In the genomic region with DNA sequence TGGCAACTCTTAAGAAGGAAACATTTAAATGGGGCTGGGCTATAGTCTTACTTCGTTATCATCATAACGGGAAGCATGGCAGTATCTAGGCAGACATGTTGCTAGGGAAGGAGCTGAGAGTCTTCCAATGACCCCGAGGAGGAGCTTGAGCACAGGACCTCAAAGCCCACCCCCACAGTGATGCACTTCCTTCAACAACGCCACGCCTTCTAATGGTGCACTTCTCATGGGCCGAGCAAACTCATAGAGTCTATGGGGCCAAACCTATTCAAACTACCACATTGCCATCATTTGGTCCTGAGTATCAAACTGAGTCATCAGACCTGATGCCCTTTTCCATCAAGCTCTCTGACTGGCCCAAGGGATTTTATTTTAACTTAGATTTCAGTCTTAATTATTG, we compare ENCODE assay signal across 22 mouse cellular contexts. TPM values are rescaled to one million over a fixed set of nuclear protein-coding genes. Genes with fewer than 3 reads are reported as not detected.
A peak's percentile ranks its signal among the peaks of the same experiment; 100 is the strongest.
DNase-seq lines count a peak whose midpoint lies in the region; ATAC-seq lines count a peak whose summit lies in the region.
"Had no signal": no experiment of that assay in that cellular context is flagged by ENCODE, and none has a peak within 500 bp of the region (broad histone marks: within the 10 kb centered on the region; RNA-seq: fewer than 3 reads in every experiment).

No protein-coding gene starts in this region.

- WGBS in heart, embryonic 12.5 days = 87% methylated on average over 6 of the region's 6 CpGs
- 95% methylated on average over 6 of the region's 6 CpGs for WGBS in heart, embryonic 10.5 days
- 84% methylated on average over 6 of the region's 6 CpGs for WGBS in heart, embryonic 11.5 days (ENCODE audit: insufficient replicate concordance)

- peak; percentile 60 for DNase-seq in heart, adult 11 months
- DNase-seq in heart, embryonic 10.5 days (ENCODE audit: low spot score) = peak; percentile 63
- peak; percentile 9 for DNase-seq in R1 (ENCODE audit: low read depth, low spot score)
- no peak for DNase-seq in spleen, postnatal 14 days (ENCODE audit: low spot score in 2 of 2)
- DNase-seq: adrenal gland, adult 2 months; adrenal gland, adult 8-10 months; adrenal gland, postnatal 10 days; adrenal gland, postnatal 14 days; adrenal gland, postnatal 25 days; adrenal gland, postnatal 36 days; B cell, adult 2 months; cerebellum, adult 11 months; cerebellum, adult 11-12 months; cerebellum, adult 18-20 months; cerebellum, adult 2 months had no signal

- H3K27me3 ChIP-seq in heart, embryonic 12.5 days (replicated peaks) = peaks cover 4% of the 10 kb centered on the region; the same call in 1 of the 2 replicates
- peaks cover 9% of the 10 kb centered on the region; the same call in 1 of the 2 replicates for H3K27me3 ChIP-seq in heart, embryonic 10.5 days (ENCODE audit: insufficient read depth, poor library complexity, severe bottlenecking)
- 0 out of 2 replicates have a peak, but pooled peaks cover 2% of the 10 kb centered on the region for H3K27me3 ChIP-seq in heart, embryonic 11.5 days (ENCODE audit: control insufficient read depth, insufficient read depth, low read length)
- H3K27me3 ChIP-seq: CH12.LX, Patski had no signal

- H3K36me3 ChIP-seq in heart, embryonic 12.5 days = peaks cover 39% of the 10 kb centered on the region
- peaks cover 33% of the 10 kb centered on the region for H3K36me3 ChIP-seq in heart, embryonic 10.5 days
- peaks cover 5% of the 10 kb centered on the region for H3K36me3 ChIP-seq in heart, embryonic 11.5 days (ENCODE audit: control insufficient read depth, insufficient read depth, low read length)

- no peak overlapping the region for H3K27ac ChIP-seq in heart, embryonic 12.5 days (ENCODE audit: poor library complexity, severe bottlenecking)
- no peak overlapping the region for H3K27ac ChIP-seq in heart, embryonic 10.5 days
- no peak overlapping the region for H3K27ac ChIP-seq in heart, embryonic 11.5 days (ENCODE audit: low read depth, low read length)

- no peak overlapping the region for H3K4me2 ChIP-seq in heart, embryonic 12.5 days
- H3K4me2 ChIP-seq in heart, embryonic 11.5 days = no peak overlapping the region

- no peaks in the 10 kb centered on the region for H3K9me3 ChIP-seq in heart, embryonic 12.5 days (replicated peaks)
- no peaks in the 10 kb centered on the region for H3K9me3 ChIP-seq in heart, embryonic 10.5 days
- no peaks in the 10 kb centered on the region for H3K9me3 ChIP-seq in heart, embryonic 11.5 days (replicated peaks; ENCODE audit: control insufficient read depth, low read length)
- H3K9me3 ChIP-seq: G1E had no signal

- no peak overlapping the region for H3K4me3 ChIP-seq in heart, embryonic 12.5 days
- H3K4me3 ChIP-seq in heart, embryonic 10.5 days = no peak overlapping the region
- H3K4me3 ChIP-seq in heart, embryonic 11.5 days (ENCODE audit: low read depth, low read length) = no peak overlapping the region

- no peak overlapping the region for H3K9ac ChIP-seq in heart, embryonic 12.5 days
- H3K9ac ChIP-seq in heart, embryonic 11.5 days (ENCODE audit: low read depth, low read length) = no peak overlapping the region

- H3K4me1 ChIP-seq in heart, embryonic 12.5 days (replicated peaks) = peaks cover 23% of the 10 kb centered on the region
- peaks cover 13% of the 10 kb centered on the region; the same call in 1 of the 2 replicates for H3K4me1 ChIP-seq in heart, embryonic 10.5 days
- H3K4me1 ChIP-seq in heart, embryonic 11.5 days (ENCODE audit: control insufficient read depth, insufficient read depth, low read length) = peaks cover 8% of the 10 kb centered on the region

- ATAC-seq in heart, embryonic 12.5 days (ENCODE audit: insufficient number of reproducible peaks, low FRiP score) = no peak
- no peak for ATAC-seq in heart, embryonic 11.5 days (replicated peaks; ENCODE audit: insufficient number of reproducible peaks, low FRiP score, low TSS enrichment)
- ATAC-seq: activated CD4-positive, CD25-positive, alpha-beta regulatory T cell, adult 4 months; CD4-positive, CD25-positive, alpha-beta regulatory T cell, adult 4 months had no signal

RNA-seq across cellular contexts. Expression of gene Psmd6, which starts 30.2 kb away (rescaled TPM):
- polyA plus RNA-seq in heart, embryonic 12.5 days (2016; fragmentation: Nextera tagmentation; extraction: Ambion mirVana) = 194 and 195 TPM in 2 replicates
- polyA plus RNA-seq in heart, embryonic 10.5 days (2016; fragmentation: Nextera tagmentation; extraction: Ambion mirVana) = 237 and 269 TPM in 2 replicates
- polyA plus RNA-seq in heart, embryonic 11.5 days (2014; fragmentation: Nextera tagmentation; extraction: Ambion mirVana) = 204 and 218 TPM in 2 replicates

Comparison
In these comparisons a context has a peak if more than half of its experiments do, and no peak if none do; other contexts are left out.
1. DNase-seq: peak in heart, adult 11 months (single experiment), heart, embryonic 10.5 days (single experiment) and R1 (single experiment); none in spleen, postnatal 14 days (0 of 2).